Mouse (Mus musculus) midbrain, embryonic 12.5 days (tissue): ENCODE results near the gene S100a14. TPM values are rescaled to one million over a fixed set of nuclear protein-coding genes. Genes with fewer than 3 reads are reported as not detected.

Experiments used
- ATAC-seq: fragments of 200-750 bp; cut with Nextera tagmentation; 2 replicates; pipeline ENCODE4 v1.8.0; 2017; ENCODE audit warnings: low read depth, moderate TSS enrichment, moderate library complexity; ENCODE audit not compliant: low FRiP score
- H3K27ac ChIP-seq: fragments of 300-500 bp; sonication (generic); replicated peaks from 2 replicates; pipeline ENCODE4 v1.5.1; 2016; ENCODE audit warnings: mild to moderate bottlenecking
- H3K27me3 ChIP-seq: fragments of 300-500 bp; sonication (generic); 2 replicates; pipeline ENCODE4 v1.6.1; 2016; ENCODE audit warnings: mild to moderate bottlenecking
- H3K36me3 ChIP-seq: fragments of 300-500 bp; sonication (generic); 2 replicates; pipeline ENCODE4 v1.6.1; 2016
- H3K4me1 ChIP-seq: fragments of 300-500 bp; sonication (generic); 2 replicates; pipeline ENCODE4 v1.6.1; 2016
- H3K4me2 ChIP-seq: fragments of 300-500 bp; sonication (generic); replicated peaks from 2 replicates; pipeline ENCODE4 v1.6.1; 2016; ENCODE audit warnings: mild to moderate bottlenecking, moderate library complexity
- H3K4me3 ChIP-seq: fragments of 300-500 bp; sonication (generic); 2 replicates; pipeline ENCODE4 v1.5.1; 2016; ENCODE audit warnings: mild to moderate bottlenecking
- H3K9ac ChIP-seq: fragments of 300-500 bp; sonication (generic); replicated peaks from 2 replicates; pipeline ENCODE4 v1.6.1; 2016; ENCODE audit warnings: mild to moderate bottlenecking, moderate library complexity
- H3K9me3 ChIP-seq: fragments of 300-500 bp; sonication (generic); 2 replicates; pipeline ENCODE4 v1.6.1; 2016; ENCODE audit warnings: mild to moderate bottlenecking
- WGBS: fragments of 180-500 bp; shearing (Covaris S2); methylation state at CpG from one replicate; pipeline ENCODE4 v1.1.7; 2016; 5-methylcytosine and 5-hydroxymethylcytosine counted together
- polyA plus RNA-seq: library from polyadenylated mRNA; unstranded; fragments of >200 nt; fragmentation: Nextera tagmentation; extraction: Ambion mirVana; gene quantifications from 2 replicates; pipeline ENCODE4 v1.2.1, GENCODE M21; 2016

The S100a14 gene
- polyA plus RNA-seq, 1 experiment from 2014 or later = not detected

DNA sequence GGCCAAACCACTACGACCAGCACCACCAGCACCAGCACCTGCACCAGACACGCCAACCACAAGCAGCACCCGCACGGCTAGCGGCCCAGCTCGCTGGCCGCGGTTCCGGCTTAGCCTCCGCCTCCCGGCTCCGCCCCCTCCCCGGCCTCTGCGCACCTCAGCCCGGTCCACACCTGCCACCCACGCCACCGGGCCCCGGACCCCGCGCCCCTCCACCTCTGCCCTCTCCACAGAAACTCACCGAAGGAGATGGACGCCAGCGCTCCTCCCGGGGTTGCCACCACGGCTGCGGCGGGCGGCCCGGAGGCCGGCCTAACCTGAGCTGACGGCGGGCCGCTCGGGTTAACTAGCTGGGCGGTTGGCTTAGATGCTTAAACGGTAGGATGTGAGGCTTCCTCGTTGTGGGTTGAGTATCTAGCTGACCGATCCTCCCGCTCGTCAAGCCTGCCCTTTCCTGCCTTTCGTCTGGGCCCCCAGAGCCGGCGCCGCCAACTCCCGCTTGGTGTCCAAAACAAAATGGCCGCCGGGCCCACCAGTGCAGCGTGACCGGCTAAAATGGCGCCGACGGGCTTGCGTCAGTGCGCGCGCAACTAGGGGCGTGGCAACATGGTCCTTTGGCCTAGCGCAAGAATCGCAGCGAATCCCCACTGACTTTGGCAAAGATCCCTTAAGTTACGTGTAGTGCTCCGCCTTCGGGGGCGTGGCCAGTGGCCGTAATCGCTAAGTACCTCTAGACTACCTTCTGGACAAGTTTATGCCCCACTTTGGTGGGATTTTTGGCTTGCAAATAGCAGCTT is 17.5 kb upstream of the S100a14 start, which contains the start of gene Chtop:
TSS of gene Chtop (minus strand) at position 549 of the 797 bp plus-strand sequence.
- Histone ChIP-seq H3K27me3 (peaks cover 25% of the 10 kb centered on the region), H3K9me3 (no peaks in the 10 kb centered on the region), H3K4me2 (peak within 1 kb of the TSS; percentile 80), H3K27ac (peak within 1 kb of the TSS; percentile 92), H3K9ac (peak within 1 kb of the TSS; percentile 99), H3K4me1 (peaks cover 20% of the 10 kb centered on the region), H3K4me3 (peak within 1 kb of the TSS; percentile 97), H3K36me3 (peaks cover 33% of the 10 kb centered on the region)
- ATAC-seq = peak; percentile 92
- WGBS = 0% methylated on average over 63 of the region's 66 CpGs

GRCm38 (mm10) chr3:90509747-90510123 is 16.9 kb upstream of the S100a14 start:
- peak overlapping the region; percentile 31; the same call in 1 of the 2 replicates for H3K27ac ChIP-seq
- peak overlapping the region; percentile 97 for H3K4me3 ChIP-seq
- WGBS = 14% methylated on average over 2 of the region's 2 CpGs
- H3K9ac ChIP-seq = no peak overlapping the region
- no peaks in the 10 kb centered on the region for H3K9me3 ChIP-seq
- H3K4me1 ChIP-seq = peaks cover 25% of the 10 kb centered on the region
- peaks cover 28% of the 10 kb centered on the region for H3K36me3 ChIP-seq
- H3K4me2 ChIP-seq = peak overlapping the region; percentile 47
- ATAC-seq = peak; percentile 23; the same call in 1 of the 2 replicates
- peaks cover 30% of the 10 kb centered on the region for H3K27me3 ChIP-seq

DNA sequence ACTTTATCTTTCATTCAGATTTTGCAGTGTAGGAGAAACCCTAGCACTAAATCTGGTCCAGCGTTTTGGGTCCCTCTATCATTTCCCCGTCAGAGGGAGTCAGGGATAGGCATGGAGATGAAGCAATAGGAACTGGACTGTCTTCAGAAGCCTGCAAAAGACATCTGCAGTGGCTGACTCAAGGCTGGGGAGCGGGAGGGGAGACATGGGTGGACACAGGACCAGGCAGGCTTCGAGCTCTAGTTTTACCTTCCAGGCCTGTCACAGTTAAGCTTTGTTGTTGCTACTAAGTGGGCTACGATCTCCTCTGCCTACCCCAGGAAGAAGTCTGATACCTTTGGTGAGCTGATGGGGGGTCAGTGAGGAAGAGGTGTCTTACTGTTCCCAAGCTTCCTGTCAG is 14.4 kb upstream of the S100a14 start:
- Histone ChIP-seq H3K4me1 (peaks cover 29% of the 10 kb centered on the region), H3K27ac (no peak overlapping the region), H3K9ac (no peak overlapping the region), H3K4me2 (no peak overlapping the region), H3K27me3 (peaks cover 44% of the 10 kb centered on the region), H3K4me3 (no peak overlapping the region), H3K36me3 (peaks cover 4% of the 10 kb centered on the region), H3K9me3 (no peaks in the 10 kb centered on the region)
- 87% methylated on average over 5 of the region's 5 CpGs for WGBS
- no peak for ATAC-seq

DNA sequence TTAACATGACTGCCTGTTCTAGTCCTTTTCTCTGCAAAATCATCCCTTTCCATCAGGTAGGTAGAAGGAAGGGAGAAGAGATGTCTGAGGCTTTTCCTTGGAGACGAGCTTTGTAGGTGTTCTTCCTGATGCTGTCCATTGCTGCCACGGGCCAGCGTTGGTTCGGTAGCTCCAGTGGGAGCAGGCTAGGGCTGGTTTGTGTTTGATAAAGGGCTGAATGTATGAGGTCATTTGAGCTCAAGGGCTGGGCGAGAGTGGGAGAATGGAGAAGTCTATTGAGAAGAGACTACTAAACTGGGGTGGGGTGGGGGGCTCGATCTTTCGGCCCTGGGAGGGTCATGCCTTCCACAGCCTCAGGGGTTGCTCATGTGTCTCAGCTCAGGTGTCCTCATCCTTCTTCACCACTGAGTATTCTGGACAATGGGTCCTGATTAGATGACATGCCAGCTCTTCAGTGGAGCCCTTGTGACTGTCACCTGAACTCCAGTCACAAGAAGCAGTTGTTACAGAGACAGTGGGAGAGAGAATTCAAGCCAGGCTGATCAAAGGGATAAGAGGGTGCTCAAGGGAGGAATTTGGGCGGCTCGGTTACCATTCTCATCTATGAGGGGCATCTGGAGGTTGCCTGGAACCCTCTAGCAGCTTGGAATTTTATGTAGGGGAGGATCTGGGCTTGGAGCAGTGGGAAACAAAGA is 13.6 kb upstream of the S100a14 start:
- H3K27me3 ChIP-seq = peaks cover 44% of the 10 kb centered on the region
- no peak overlapping the region for H3K9ac ChIP-seq
- H3K36me3 ChIP-seq = no peaks in the 10 kb centered on the region
- WGBS = 79% methylated on average over 9 of the region's 9 CpGs
- H3K9me3 ChIP-seq = no peaks in the 10 kb centered on the region
- no peak overlapping the region for H3K4me2 ChIP-seq
- ATAC-seq = no peak
- H3K4me1 ChIP-seq = peaks cover 21% of the 10 kb centered on the region
- no peak overlapping the region for H3K27ac ChIP-seq
- H3K4me3 ChIP-seq = no peak overlapping the region

GRCm38 (mm10) chr3:90513796-90514590 is 12.7 kb upstream of the S100a14 start, which contains the start of the genes S100a1 and S100a13:
TSS of gene S100a1 (minus strand) at chr3:90514392.
TSS of gene S100a13 (plus strand) at chr3:90514435.
- peak within 1 kb of the TSS; percentile 37 for H3K4me3 ChIP-seq
- no peak within 1 kb of the TSS for H3K27ac ChIP-seq
- no peaks in the 10 kb centered on the region for H3K9me3 ChIP-seq
- H3K9ac ChIP-seq = peak within 1 kb of the TSS; percentile 50
- 5% methylated on average over 24 of the region's 25 CpGs for WGBS
- no peaks in the 10 kb centered on the region for H3K36me3 ChIP-seq
- peaks cover 18% of the 10 kb centered on the region for H3K4me1 ChIP-seq
- no peak for ATAC-seq
- H3K27me3 ChIP-seq = peaks cover 44% of the 10 kb centered on the region
- H3K4me2 ChIP-seq = peak within 1 kb of the TSS; percentile 61

- ATAC-seq = peak; percentile 63
- Histone ChIP-seq H3K4me1 (peaks cover 16% of the 10 kb centered on the region), H3K4me3 (peak overlapping the region; percentile 37), H3K9ac (peak overlapping the region; percentile 50), H3K9me3 (no peaks in the 10 kb centered on the region), H3K27ac (no peak overlapping the region), H3K36me3 (no peaks in the 10 kb centered on the region), H3K27me3 (peaks cover 44% of the 10 kb centered on the region), H3K4me2 (peak overlapping the region; percentile 61)
- under 1% methylated on average over 10 of the region's 10 CpGs for WGBS
These were observed 12.0 kb upstream of the S100a14 start for GRCm38 (mm10) chr3:90514691-90515090.

DNA sequence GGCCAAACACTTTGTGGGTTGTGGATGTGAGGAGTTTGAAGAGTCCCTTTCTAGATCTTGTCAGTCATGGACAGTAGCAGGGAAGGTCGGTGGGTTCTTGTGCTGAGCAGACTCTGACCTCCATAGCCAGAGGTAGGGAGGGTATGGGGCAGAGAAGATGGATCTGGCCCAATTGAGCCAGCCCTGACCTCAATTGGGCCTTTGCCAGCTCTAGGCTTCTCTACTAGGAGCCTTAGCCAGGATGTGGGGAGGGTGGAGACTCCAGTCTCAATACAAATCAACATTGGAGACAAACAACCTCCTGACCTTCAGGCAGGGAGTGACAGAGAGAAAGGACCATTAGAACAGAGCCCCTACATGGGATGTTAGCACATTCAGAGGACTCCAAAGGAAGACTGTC is 11.4 kb upstream of the S100a14 start:
- ATAC-seq = 0 out of 2 replicates have a peak, but pooled peaks have one; percentile 8
- H3K9ac ChIP-seq = 0 out of 2 replicates have a peak overlapping the region, but pooled peaks have one; percentile 50
- peak overlapping the region; percentile 61 for H3K4me2 ChIP-seq
- H3K36me3 ChIP-seq = no peaks in the 10 kb centered on the region
- peaks cover 14% of the 10 kb centered on the region for H3K4me1 ChIP-seq
- no peaks in the 10 kb centered on the region for H3K9me3 ChIP-seq
- H3K27ac ChIP-seq = no peak overlapping the region
- peak overlapping the region; percentile 37 for H3K4me3 ChIP-seq
- 53% methylated on average over 1 of the region's 1 CpGs for WGBS
- peaks cover 44% of the 10 kb centered on the region for H3K27me3 ChIP-seq

DNA sequence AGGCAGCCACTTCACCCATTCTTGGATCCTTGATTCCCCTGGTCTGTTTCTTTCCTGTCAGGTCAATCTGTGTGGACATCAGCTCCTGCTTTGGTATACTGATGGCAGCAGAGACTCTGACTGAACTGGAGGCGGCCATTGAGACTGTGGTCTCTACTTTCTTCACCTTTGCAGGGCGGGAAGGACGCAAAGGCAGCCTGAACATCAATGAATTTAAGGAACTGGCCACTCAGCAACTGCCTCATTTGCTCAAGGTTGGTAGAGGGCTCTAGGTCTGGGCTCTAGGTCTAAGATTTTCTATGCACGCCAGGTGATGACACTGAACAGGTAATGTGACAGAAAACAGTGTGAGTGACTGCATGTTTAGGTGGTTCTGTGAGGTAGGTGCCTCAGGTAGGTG is 10.9 kb upstream of the S100a14 start:
- H3K27ac ChIP-seq = no peak overlapping the region
- no peak overlapping the region for H3K4me2 ChIP-seq
- H3K9ac ChIP-seq = no peak overlapping the region
- WGBS = 87% methylated on average over 4 of the region's 4 CpGs
- H3K27me3 ChIP-seq = peaks cover 44% of the 10 kb centered on the region
- peaks cover 14% of the 10 kb centered on the region for H3K4me1 ChIP-seq
- H3K4me3 ChIP-seq = no peak overlapping the region
- ATAC-seq = no peak
- no peaks in the 10 kb centered on the region for H3K36me3 ChIP-seq
- H3K9me3 ChIP-seq = no peaks in the 10 kb centered on the region

GRCm38 (mm10) chr3:90517711-90518110 is 8.9 kb upstream of the S100a14 start:
- ATAC-seq = no peak
- H3K4me2 ChIP-seq = no peak overlapping the region
- H3K4me1 ChIP-seq = peaks cover 14% of the 10 kb centered on the region
- no peak overlapping the region for H3K9ac ChIP-seq
- H3K27ac ChIP-seq = no peak overlapping the region
- no peaks in the 10 kb centered on the region for H3K9me3 ChIP-seq
- no peaks in the 10 kb centered on the region for H3K36me3 ChIP-seq
- H3K4me3 ChIP-seq = no peak overlapping the region
- WGBS = 85% methylated on average over 4 of the region's 4 CpGs
- peaks cover 33% of the 10 kb centered on the region for H3K27me3 ChIP-seq

- Histone ChIP-seq H3K27ac (no peak overlapping the region), H3K4me3 (no peak overlapping the region), H3K4me2 (no peak overlapping the region), H3K4me1 (no peaks in the 10 kb centered on the region), H3K9ac (no peak overlapping the region), H3K27me3 (peaks cover 4% of the 10 kb centered on the region; the same call in 1 of the 2 replicates), H3K9me3 (no peaks in the 10 kb centered on the region), H3K36me3 (no peaks in the 10 kb centered on the region)
- 68% methylated on average over 4 of the region's 4 CpGs for WGBS
- ATAC-seq = no peak
These were observed 1.2 kb upstream of the S100a14 start for GRCm38 (mm10) chr3:90525421-90525820.

- H3K4me1 ChIP-seq = no peaks in the 10 kb centered on the region
- H3K27me3 ChIP-seq = peaks cover 4% of the 10 kb centered on the region; the same call in 1 of the 2 replicates
- no peaks in the 10 kb centered on the region for H3K36me3 ChIP-seq
- WGBS = 82% methylated on average over 2 of the region's 2 CpGs
- no peak for ATAC-seq
- H3K4me2 ChIP-seq = no peak overlapping the region
- no peak overlapping the region for H3K9ac ChIP-seq
- H3K27ac ChIP-seq = no peak overlapping the region
- no peaks in the 10 kb centered on the region for H3K9me3 ChIP-seq
- no peak overlapping the region for H3K4me3 ChIP-seq
These were observed 580 bp upstream of the S100a14 start for GRCm38 (mm10) chr3:90526076-90526475.
